Mouse (Mus musculus) ZHBTc4 (cell line): ENCODE results near the gene Ifngr2.

Experiments
- DNase-seq: peaks from one replicate; pipeline ENCODE4 v3.0.0-alpha.2; 2011; ENCODE audit warnings: low read depth, low spot score

Ifngr2 gene

DNA sequence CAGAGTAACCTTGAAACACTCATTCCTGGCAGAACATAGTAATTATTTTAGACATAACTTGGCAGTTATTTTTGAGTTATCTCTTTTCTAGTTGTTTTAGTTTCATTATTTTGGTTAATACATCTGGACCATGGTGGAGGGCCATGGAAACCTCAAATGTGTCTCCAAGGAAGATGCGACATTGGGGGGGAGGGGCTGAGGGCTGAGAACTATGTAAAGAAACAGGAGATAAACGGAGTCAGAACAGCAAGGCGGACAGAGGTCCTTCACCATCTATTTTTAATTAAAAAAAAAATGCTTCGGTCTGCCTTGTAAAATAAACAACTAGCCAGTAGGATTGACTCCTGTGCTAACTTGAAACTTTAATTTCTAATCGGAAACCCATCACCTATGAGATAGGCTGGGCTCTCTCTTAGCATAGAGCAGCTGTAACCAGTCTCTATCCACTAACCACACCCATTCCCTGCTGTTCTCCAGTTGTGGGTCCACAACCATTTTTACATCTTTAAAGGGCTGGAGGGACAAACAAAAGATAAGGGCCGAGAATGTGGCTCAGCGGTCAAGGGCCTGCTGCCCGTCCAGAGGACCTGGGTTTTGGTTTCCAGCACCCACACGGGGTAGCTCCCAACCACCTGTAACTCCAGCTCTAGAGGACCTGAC is 18.6 kb downstream of the Ifngr2 start:
- peak; percentile 62 for DNase-seq

DNA sequence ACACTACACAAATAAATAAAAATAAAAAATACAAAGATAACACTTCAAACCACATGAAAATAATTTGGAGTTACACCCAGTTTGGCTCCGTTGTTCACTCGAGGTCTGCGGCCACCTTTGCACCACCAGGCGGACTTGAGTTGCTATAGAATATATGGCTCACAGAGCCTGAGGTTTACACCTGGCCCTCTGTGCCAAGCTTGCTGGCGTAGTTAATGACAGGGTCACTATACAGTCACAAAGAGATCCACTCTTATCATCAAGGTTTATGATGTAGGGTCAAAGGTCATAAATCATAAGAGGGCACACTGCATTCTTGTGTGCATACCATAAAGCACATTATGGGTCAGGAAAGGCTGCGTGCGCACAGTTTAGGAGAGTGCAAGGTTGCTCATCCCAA is 19.1 kb downstream of the Ifngr2 start:
- DNase-seq = no peak

DNA sequence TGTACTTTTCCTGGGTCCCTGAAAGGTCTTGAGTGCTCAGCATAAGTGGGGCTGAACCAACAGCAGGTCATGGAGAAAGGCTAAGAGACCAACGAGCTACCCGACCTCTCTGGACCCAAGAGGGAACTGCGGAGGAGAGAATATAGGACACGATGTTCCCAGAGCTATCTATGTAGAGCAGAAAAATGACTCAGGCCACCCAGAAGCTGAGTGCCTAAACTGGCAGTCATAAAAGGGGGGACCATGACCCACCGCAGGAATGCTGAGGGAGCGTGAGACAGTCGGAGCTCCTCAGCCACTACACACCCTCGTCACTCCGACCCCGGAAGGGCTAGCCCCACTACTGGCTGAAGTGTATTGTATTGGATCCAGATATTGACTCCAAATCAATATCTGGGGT is 22.1 kb downstream of the Ifngr2 start:
- no peak for DNase-seq

DNA sequence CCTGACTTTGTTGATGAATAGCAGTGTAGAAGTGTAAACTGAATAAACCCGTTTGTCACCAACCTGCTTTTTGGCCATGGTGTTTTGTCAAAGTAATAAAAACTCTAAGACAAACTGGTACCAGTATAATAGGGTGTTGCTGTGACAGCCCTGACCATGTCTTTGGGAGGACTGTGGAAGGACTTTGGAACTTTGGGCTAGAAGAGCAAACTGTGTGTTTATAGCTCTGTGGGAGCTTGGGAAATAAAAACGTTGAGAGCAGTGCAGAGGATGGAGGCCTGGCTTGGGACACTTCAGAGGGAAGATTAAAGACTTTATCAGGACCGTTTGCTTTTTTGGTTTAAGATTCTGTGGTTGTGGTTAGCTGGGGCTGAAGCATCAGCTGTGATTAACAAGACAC is 24.2 kb downstream of the Ifngr2 start:
- no peak for DNase-seq

DNA sequence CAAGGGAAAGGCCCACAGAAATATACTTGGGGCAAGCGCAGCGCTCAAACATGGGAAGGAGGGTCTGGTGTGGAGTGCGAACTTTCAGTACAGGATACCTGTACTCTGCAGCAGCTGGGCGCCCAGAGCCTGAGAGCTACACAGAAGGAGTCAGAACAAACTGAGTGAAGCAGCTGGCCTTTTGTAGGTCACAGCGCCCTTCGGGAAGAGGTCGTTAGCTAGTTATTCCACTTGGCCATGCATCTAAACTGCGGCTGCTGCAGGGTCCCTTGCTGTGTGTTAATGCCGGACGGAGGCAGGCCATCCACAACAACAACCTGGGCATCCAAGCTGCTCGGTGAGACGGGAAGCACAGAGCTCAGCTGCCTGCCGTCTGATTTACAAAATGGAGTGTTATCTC is 28.3 kb downstream of the Ifngr2 start:
- no peak for DNase-seq

DNA sequence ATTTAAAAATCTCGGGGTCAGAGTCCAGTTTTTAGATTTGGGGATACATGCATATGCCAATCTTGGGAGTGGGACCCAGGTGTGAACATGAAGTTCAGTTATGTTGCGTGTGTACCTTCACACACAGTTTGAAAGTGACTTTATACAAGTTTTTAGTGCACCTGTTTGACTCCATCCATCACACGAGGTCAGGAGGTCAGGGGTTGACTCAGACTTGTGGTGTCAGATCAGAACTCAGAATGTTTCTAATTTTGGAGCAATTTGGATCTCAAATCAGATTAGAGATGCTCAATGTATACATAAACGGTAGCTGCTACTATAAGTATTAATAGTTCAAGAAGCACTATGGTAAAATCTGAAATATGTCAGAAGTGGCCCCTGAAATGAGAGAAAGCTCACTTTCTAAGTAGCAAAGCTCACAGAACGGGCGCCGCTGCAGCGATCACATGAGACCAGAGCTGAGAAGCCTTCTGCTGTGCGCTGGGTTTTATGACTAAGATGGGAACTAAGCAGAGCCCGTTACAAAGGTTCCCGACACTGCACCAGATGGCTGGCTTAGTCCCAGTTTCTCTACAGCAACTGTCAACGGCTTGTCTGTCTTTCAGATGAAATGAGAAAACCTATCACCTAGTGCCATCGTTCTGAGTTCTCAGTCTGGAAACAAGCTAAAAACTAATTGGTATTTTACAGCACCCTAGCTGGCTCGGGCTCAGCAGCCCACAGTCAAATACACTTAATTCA is 32.3 kb downstream of the Ifngr2 start:
- no peak for DNase-seq

DNA sequence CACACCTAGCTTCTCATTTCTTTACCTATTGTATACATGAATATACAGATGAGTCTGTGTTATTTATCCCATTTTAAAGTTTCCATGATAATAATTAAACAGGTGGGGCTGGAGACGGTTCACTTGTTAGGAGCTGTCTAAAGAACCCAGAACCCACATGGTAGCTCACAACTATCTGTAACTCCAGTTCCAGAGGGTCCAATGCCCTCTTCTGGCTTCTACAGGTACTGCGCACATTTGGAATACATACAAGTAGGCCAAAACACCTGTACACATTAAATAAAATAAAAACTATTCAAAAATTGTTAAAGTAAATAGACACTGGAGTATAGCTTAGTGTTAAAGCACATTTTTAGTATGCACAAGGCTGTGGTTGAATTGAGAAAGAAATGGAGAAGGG is 35.4 kb downstream of the Ifngr2 start:
- peak; percentile 71 for DNase-seq

DNA sequence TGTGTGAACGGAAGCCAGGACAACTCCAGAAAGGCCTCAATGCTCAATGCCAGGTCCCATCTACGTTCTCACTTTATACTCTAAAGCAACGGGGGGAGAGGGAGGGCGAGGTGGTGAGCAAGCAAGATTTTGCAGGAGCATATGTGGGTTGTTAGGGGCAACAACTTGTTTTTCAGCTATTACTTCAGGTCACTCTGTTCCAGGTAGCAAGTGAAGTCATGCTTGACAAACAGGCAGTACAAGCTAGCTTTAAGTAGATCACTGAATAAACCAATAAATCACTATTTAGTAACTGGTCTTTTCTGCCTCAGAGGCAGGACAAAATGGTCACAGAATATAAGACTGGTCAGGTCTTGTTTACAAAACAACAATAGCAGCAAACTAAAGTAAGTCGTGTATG is 38.7 kb downstream of the Ifngr2 start:
- DNase-seq = no peak

DNA sequence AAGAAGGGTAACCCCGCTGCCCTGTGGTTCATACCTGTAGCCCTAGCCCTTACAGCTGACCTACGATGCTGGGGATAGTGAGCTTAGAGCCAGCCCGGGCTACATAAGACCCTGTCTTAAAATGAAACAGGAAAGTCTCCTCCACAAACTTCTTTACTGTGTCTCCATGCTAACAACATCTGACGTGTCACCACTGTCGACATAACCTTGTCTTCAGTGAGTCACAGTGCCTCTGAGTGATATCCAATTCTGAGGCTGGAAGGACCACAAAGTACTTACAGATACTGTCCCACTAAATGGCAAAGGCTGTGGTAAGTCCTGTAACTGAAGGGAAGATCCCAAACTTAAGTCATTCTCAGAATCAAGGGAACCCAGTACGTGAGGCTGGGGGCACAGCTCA is 39.4 kb downstream of the Ifngr2 start:
- DNase-seq = no peak

DNA sequence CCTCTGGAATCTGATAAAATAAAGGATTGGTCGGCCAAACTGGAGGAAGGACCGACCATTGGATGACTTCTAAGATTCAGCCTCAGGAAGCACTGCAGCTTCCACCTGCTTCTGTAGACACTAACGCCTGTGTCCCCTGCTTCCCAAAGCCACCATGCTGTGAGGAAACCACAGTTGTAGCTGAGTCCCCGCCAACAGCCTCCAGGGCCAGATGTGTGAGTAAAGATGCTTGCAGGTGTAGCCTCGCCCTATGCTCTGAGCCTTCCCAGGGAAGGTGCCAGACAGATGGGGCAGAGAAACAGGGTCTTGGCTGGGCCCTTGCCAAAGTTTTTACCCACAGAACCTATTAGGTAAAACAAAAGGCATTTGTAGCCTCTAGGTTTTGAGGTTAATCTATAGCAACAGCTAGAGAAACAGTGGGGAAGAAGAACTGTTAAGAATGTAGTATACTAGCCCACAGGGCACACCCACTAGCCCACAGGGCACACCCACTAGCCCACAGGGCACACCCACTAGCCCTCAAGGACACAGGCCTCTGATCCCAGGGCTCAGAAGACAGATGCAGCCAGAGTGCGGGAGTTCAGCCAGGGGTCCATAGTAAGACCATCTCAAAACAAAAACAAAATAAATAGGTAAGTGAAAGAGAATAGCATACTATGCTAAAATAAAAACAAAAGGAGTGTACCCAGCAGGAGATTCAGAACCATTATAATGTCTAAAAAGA is 41.0 kb downstream of the Ifngr2 start:
- DNase-seq = peak; percentile 76

DNA sequence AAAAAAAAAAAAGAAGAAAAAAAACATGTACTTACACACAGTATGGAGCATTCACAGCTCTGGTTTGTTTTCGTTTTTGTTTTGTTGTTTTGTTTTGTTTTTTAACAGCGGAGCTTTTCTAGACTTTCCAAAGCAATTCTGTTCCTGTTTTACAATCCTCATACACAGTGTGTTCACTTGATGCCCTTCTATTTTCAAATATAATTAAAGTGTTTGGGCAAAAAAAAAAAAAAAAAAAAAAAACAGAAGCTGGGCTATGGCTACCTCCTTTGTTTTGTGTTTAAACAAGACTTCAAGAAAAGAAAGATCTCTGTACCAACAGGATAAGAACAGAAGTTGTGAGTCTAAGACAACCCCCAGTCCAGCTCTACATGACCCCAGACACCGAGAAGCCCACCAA is 41.8 kb downstream of the Ifngr2 start:
- no peak for DNase-seq

DNA sequence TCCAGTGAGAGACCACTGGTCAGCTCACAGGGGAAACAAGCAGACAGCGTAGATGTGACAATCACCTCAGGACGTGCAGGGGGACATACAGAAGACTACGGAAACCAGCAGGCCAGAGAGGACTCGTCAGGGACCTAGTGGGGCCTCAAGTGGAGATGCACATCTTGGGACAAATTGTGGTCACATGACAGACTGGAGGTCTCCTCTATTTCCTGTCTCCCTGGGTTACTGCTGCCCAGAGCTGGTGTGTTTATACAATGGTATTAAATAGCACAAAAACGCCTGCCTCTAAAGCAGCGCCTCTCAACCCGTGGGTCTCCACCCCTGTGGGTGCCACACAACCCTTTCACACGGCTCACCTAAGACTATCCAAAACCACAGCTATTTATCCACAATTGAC is 45.3 kb downstream of the Ifngr2 start:
- no peak for DNase-seq

DNA sequence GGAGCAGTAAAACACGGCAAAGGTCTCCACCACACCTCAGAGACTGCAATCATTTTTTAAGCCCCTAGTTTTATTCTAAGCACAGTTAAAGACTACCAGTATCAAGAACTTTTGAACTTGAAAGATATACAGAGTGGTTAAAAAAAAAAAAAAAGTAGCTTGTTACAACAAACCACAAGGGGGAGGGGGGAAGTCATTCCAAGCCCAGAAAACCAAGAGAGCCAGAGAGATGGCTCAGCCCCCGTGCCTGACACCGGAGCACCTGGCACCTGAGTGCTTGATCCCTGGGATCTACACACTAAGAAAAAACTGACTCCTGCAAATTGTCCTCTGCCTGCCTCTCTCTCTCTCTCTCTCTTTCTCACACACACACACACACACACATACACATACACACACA is 46.4 kb downstream of the Ifngr2 start:
- DNase-seq = no peak

DNA sequence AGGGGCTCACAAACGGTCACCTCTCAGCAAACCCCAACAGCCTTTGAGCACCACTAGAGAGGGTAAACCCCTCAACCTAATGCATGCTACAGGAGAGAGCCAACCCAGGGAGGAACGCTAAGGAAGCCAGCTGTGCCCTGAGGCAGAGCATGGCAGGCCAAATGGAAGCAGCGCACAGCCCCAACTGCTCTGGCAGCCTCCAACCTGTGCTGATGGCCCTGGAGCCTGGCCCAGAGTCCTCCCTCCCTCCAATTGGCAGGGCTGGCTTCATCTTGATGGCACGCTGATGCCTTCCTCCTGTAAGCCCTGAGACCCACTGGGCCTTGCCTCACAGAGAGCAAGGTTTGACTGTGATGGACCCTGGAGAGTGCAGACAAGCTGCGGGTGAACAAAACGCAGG is 48.2 kb downstream of the Ifngr2 start:
- no peak for DNase-seq

DNA sequence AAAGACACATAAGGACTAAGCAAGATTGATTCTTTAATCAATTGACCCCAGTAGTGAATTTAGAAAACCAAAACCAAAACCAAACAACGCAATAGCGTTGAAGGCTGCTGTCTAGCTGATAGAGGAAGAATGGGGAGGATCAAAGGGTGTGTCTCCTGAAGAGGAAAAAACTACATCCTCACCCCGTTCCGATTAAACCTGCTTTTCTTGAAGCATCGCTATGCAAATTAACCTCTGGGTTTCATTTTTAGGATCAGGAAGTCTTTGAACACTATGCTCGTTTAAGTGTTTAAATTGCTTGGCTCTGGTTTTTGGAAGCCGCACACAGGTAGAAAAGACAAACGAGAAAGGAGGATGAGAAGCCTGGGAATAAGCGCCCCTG is 49.5 kb downstream of the Ifngr2 start:
- DNase-seq = no peak

DNA sequence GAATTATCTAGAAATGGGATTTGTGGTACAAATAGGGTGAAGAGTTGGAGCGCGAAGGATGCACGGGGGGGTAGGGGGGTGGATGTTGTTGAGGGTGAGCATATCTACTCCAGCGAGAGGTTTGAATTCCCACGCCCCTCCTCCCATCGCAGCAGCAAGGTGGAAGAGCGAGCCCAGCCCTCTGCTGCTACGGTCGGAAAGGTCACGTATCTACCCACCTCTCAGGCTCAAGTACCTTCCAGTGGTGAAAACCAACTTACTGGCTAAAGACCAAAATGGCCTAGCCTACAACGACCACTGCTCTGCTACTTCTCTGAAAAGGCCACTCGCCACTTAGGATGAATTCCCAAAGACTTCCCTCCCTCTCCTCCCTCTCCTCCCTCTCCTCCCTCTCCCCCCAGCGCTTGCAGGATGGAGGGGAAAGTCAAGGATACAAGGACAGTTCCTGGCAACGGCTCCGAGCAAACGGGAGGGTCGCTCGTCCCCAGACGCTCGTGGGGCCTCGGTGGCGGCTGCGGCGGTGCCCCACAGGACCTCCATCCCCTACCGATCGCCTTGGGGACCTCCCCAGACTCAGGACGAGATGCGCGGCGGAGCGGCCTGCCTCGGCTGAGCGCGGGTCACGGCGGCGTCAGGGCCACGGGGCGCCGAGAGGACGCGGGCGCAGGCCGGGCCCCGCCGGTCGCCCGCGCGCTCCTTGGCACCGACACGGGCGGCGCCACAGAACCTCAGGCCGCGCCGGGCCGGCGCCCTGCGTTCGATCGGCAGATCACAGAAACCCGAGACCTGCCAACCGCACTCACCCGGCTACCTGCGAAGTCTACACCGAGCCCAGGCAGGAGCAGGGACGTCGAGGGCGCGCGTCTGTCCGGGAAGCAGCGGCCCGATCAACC is 50.2 kb downstream of the Ifngr2 start:
- peak; percentile 62 for DNase-seq

DNA sequence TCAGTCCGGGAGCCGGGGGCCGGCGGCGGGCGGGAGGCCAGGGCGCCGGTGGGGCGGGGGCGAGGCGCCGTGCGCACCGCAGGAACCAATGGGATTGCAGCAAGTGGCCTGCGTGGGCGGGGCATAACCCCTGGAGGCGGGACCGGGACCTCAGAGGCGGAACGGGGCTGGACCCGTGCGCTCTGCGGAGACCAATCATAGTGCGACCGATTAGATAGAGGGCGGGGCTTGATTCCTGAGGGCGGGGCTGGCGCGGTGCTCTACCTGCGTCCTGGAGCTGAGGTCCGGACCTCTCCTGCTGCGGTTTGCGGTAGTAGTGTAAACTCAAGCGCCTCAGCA is 50.8 kb downstream of the Ifngr2 start, which contains the start of gene Tmem50b:
Tmem50b (minus strand) TSS at position 129 of the 339 bp plus-strand sequence.
- peak; percentile 98 for DNase-seq

DNA sequence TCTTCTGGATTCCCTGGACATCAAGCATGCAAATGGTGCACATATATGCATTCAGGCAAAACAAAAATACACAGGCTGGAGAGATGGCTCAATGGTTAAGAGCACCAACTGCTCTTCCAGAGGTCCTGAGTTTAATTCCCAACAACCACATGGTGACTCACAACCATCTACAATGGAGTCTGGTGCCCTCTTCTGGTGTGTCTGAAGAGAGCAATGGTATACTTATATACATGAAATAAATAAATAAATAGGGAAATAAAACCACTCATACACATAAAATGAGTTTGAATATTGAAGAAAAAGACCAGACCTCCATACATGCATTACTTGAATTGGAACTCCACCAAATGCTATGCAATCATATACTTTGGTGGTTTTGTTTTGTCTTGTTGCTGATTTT is 52.4 kb downstream of the Ifngr2 start:
- no peak for DNase-seq

DNA sequence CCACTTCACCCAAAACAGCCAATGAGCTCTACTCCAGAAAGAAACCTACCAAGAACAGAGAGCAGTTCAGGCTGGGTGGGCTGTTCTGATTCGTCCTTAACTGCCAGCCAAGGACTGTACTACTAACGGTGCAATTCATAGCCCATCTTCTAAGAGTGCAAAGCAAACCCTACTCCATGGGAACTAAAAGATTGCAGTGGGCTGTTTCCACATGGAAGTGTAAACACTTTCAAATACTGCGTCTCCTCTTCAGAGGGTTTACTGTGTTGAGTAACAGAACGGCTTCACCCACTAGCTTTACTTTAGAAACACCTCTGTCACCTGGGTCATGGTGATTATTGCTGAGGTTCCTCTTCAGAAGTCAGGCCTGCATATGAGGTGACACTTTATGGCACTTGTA is 54.2 kb downstream of the Ifngr2 start:
- DNase-seq = no peak

DNA sequence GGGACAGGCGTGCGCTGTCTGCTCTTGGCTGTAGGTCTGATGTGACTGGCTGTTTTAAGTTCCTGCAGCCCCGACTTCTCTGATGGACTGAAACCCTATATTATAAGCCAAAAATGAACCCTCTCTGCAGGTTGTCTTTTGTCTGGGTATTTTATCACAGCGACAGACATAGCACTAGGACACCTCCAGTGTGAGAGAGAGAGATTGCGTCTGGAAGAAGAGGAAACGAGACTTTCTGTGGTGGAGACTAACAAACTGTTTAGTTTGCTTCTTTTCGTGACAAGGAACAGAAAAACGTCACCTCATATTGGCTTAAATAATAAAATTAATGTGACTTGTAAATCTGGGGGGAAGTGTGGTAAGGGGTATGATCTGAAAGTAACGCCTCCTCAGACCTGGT is 54.8 kb downstream of the Ifngr2 start:
- DNase-seq = no peak

DNA sequence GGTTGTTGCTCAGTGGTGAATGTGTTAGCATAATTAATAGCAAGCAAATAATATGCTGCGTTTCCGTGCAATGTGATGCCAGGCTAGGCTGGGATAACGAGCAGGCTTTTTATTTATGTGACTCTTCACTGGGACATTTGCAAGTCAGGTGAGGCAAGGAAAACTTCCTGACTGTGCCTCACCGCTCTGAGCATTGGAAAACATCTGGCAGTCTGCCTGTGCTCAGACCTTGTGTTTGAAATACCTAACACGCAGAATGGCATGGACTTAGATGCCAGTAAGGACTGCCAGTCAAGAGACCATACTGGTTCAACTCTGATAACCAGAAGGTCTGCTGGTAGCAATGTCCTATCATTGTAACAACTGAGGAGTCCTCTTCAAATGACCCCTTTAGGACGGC is 58.3 kb downstream of the Ifngr2 start:
- no peak for DNase-seq

DNA sequence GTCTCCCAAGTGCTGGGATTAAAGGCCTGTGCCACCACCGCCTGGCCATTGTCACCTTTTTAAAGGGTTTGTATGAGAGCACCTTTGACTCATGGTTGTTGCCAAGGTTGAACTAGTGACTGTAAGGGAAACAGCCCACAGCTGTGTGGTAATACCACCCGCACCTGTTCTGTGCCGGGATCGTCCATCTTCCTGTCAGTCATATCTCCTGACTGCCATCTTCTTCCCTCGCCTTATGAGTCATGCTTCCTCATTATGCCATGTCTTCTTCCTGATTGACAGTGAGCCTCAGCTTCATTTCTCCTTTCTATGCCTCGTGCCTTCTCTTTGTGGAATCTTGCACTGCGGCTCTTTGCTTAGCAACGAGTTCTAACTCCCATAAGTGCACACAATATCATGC is 60.1 kb downstream of the Ifngr2 start:
- no peak for DNase-seq
